Mouse (Mus musculus): Measurements from ENCODE around the gene Acin1. TPM values are rescaled to one million over a fixed set of nuclear protein-coding genes. Genes with fewer than 3 reads are reported as not detected.

Acin1 gene
- polyA plus RNA-seq, 1 experiment from 2014 or later = 185 TPM

DNA sequence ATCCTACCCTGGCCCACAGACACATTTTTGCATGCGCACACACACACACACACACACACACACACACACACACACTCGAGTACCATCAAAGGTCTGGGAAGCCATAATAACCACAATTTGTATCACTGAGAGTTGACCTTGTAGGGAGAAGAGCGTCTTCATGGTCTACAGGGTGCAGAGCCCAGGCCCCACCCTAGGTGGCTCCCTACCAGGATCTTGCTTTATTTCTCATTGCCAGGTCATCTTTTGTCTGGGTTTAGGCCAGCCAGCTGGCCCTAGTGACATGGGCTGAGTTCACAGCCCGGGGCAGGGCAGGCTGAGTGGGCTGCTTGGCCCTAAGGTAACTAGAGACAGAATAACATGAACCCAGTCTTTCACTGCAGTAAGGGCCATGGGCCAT is 52.5 kb downstream of the Acin1 start:
- Histone ChIP-seq H3K4me2 (replicated peaks; ENCODE audit: low read depth, low read length) (no peak overlapping the region), H3K4me1 (replicated peaks; ENCODE audit: control insufficient read depth, insufficient read depth, low read length) (no peaks in the 10 kb centered on the region; the same call in 1 of the 2 replicates), H3K9ac (ENCODE audit: low read depth, low read length) (no peak overlapping the region), H3K27me3 (ENCODE audit: control insufficient read depth, insufficient read depth, low read length) (no peaks in the 10 kb centered on the region), H3K27ac (ENCODE audit: low read depth, low read length) (no peak overlapping the region), H3K4me3 (ENCODE audit: low read depth, low read length) (no peak overlapping the region), H3K9me3 (ENCODE audit: control insufficient read depth, low read length) (no peaks in the 10 kb centered on the region), H3K36me3 (ENCODE audit: control insufficient read depth, insufficient read depth, low read length) (peaks cover 10% of the 10 kb centered on the region; the same call in 1 of the 2 replicates)
- 85% methylated on average over 4 of the region's 4 CpGs for WGBS
- DNase-seq (ENCODE audit: low spot score) (peak; percentile 22), ATAC-seq (ENCODE audit: low FRiP score) (no peak)

DNA sequence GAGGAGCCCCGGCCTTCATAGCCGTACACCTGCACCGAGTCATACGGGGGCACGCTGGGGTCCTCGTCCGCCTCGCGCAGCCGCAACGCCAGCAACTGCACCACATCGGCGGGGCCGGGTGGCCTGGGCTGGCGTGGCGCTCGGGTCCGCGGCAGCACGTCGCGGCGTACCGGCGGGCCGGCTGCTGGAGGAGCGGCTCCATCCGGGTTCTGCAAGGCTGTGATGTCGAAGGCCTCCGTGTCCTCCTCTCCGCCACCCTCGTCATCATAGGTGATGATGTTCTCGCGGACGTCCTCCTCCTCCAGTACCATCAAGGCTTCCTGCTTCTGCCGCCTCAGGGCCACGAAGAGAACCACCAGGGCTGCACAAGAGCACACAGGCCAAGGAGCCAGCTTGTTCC is 54.5 kb downstream of the Acin1 start:
- no peak overlapping the region for H3K4me2 ChIP-seq (replicated peaks; ENCODE audit: low read depth, low read length)
- no peak overlapping the region for H3K27ac ChIP-seq (ENCODE audit: low read depth, low read length)
- H3K36me3 ChIP-seq (ENCODE audit: control insufficient read depth, insufficient read depth, low read length) = peaks cover 7% of the 10 kb centered on the region; the same call in 1 of the 2 replicates

DNA sequence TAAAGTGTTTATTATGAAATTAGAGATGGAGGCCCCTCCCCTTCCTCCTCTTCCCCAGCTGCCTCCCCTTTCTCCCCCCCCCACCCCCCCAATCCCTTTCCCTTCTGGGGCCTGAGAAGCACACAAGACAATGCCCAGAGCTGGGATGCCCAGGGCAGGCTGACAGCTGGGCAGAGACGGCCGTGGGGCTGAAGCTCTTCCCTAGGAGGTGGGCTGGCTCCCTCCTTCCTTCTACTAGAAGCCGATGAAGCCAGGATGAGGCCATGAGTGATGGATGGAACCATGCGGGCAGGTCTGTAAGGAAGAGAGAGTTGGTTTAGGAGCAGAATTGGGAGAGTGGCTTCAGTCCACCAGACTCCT is 55.5 kb downstream of the Acin1 start:
- Histone ChIP-seq H3K27ac (ENCODE audit: low read depth, low read length) (no peak overlapping the region), H3K36me3 (ENCODE audit: control insufficient read depth, insufficient read depth, low read length) (peaks cover 7% of the 10 kb centered on the region; the same call in 1 of the 2 replicates), H3K9ac (ENCODE audit: low read depth, low read length) (no peak overlapping the region), H3K9me3 (ENCODE audit: control insufficient read depth, low read length) (no peaks in the 10 kb centered on the region), H3K4me3 (ENCODE audit: low read depth, low read length) (no peak overlapping the region), H3K4me2 (replicated peaks; ENCODE audit: low read depth, low read length) (no peak overlapping the region), H3K27me3 (ENCODE audit: control insufficient read depth, insufficient read depth, low read length) (no peaks in the 10 kb centered on the region), H3K4me1 (replicated peaks; ENCODE audit: control insufficient read depth, insufficient read depth, low read length) (no peaks in the 10 kb centered on the region)
- DNase-seq (ENCODE audit: low spot score) (no peak), ATAC-seq (ENCODE audit: low FRiP score) (0 out of 2 replicates have a peak, but pooled peaks have one; percentile 41)
- WGBS = 62% methylated on average over 4 of the region's 4 CpGs

More for the DNA sequence above, 54.5 kb downstream of the Acin1 start:
- WGBS = 93% methylated on average over 20 of the region's 37 CpGs
- Histone ChIP-seq H3K9me3 (ENCODE audit: control insufficient read depth, low read length) (no peaks in the 10 kb centered on the region), H3K4me1 (replicated peaks; ENCODE audit: control insufficient read depth, insufficient read depth, low read length) (no peaks in the 10 kb centered on the region), H3K4me3 (ENCODE audit: low read depth, low read length) (no peak overlapping the region), H3K9ac (ENCODE audit: low read depth, low read length) (no peak overlapping the region), H3K27me3 (ENCODE audit: control insufficient read depth, insufficient read depth, low read length) (no peaks in the 10 kb centered on the region)
- no peak for DNase-seq (ENCODE audit: low spot score)
- ATAC-seq (ENCODE audit: low FRiP score) = no peak

- peaks cover 7% of the 10 kb centered on the region; the same call in 1 of the 2 replicates for H3K36me3 ChIP-seq (ENCODE audit: control insufficient read depth, insufficient read depth, low read length)
- H3K9ac ChIP-seq (ENCODE audit: low read depth, low read length) = no peak overlapping the region
- no peak overlapping the region for H3K27ac ChIP-seq (ENCODE audit: low read depth, low read length)
- DNase-seq (ENCODE audit: low spot score) = no peak
- no peaks in the 10 kb centered on the region for H3K4me1 ChIP-seq (replicated peaks; ENCODE audit: control insufficient read depth, insufficient read depth, low read length)
- no peak overlapping the region for H3K4me3 ChIP-seq (ENCODE audit: low read depth, low read length)
- no peaks in the 10 kb centered on the region for H3K27me3 ChIP-seq (ENCODE audit: control insufficient read depth, insufficient read depth, low read length)
- H3K4me2 ChIP-seq (replicated peaks; ENCODE audit: low read depth, low read length) = no peak overlapping the region
- H3K9me3 ChIP-seq (ENCODE audit: control insufficient read depth, low read length) = no peaks in the 10 kb centered on the region
- ATAC-seq (ENCODE audit: low FRiP score) = no peak
- 86% methylated on average over 11 of the region's 11 CpGs for WGBS
These were observed 56.0 kb downstream of the Acin1 start for GRCm38 (mm10) chr14:54630583-54631239.

GRCm38 (mm10) chr14:54629797-54630196 is 56.9 kb downstream of the Acin1 start:
- no peak for ATAC-seq (ENCODE audit: low FRiP score)
- no peak overlapping the region for H3K4me2 ChIP-seq (replicated peaks; ENCODE audit: low read depth, low read length)
- H3K9me3 ChIP-seq (ENCODE audit: control insufficient read depth, low read length) = no peaks in the 10 kb centered on the region
- H3K4me1 ChIP-seq (replicated peaks; ENCODE audit: control insufficient read depth, insufficient read depth, low read length) = no peaks in the 10 kb centered on the region
- H3K4me3 ChIP-seq (ENCODE audit: low read depth, low read length) = no peak overlapping the region
- H3K27me3 ChIP-seq (ENCODE audit: control insufficient read depth, insufficient read depth, low read length) = no peaks in the 10 kb centered on the region
- peaks cover 7% of the 10 kb centered on the region; the same call in 1 of the 2 replicates for H3K36me3 ChIP-seq (ENCODE audit: control insufficient read depth, insufficient read depth, low read length)
- 75% methylated on average over 2 of the region's 2 CpGs for WGBS
- no peak overlapping the region for H3K9ac ChIP-seq (ENCODE audit: low read depth, low read length)
- no peak for DNase-seq (ENCODE audit: low spot score)
- no peak overlapping the region for H3K27ac ChIP-seq (ENCODE audit: low read depth, low read length)

- Histone ChIP-seq H3K4me2 (replicated peaks; ENCODE audit: low read depth, low read length) (no peak overlapping the region), H3K36me3 (ENCODE audit: control insufficient read depth, insufficient read depth, low read length) (peaks cover 5% of the 10 kb centered on the region; the same call in 1 of the 2 replicates), H3K4me3 (ENCODE audit: low read depth, low read length) (no peak overlapping the region), H3K27ac (ENCODE audit: low read depth, low read length) (no peak overlapping the region), H3K9me3 (ENCODE audit: control insufficient read depth, low read length) (no peaks in the 10 kb centered on the region), H3K9ac (ENCODE audit: low read depth, low read length) (no peak overlapping the region), H3K27me3 (ENCODE audit: control insufficient read depth, insufficient read depth, low read length) (no peaks in the 10 kb centered on the region), H3K4me1 (replicated peaks; ENCODE audit: control insufficient read depth, insufficient read depth, low read length) (no peaks in the 10 kb centered on the region)
- ATAC-seq (ENCODE audit: low FRiP score) (no peak), DNase-seq (ENCODE audit: low spot score) (no peak)
- 75% methylated on average over 5 of the region's 5 CpGs for WGBS
These were observed 58.6 kb downstream of the Acin1 start for GRCm38 (mm10) chr14:54628103-54628502.

- H3K4me2 ChIP-seq (replicated peaks; ENCODE audit: low read depth, low read length) = no peak overlapping the region
- no peaks in the 10 kb centered on the region for H3K36me3 ChIP-seq (ENCODE audit: control insufficient read depth, insufficient read depth, low read length)
- WGBS = 75% methylated on average over 10 of the region's 10 CpGs
- H3K4me1 ChIP-seq (replicated peaks; ENCODE audit: control insufficient read depth, insufficient read depth, low read length) = no peaks in the 10 kb centered on the region
- ATAC-seq (ENCODE audit: low FRiP score) = no peak
- no peaks in the 10 kb centered on the region for H3K9me3 ChIP-seq (ENCODE audit: control insufficient read depth, low read length)
- H3K4me3 ChIP-seq (ENCODE audit: low read depth, low read length) = no peak overlapping the region
- no peaks in the 10 kb centered on the region for H3K27me3 ChIP-seq (ENCODE audit: control insufficient read depth, insufficient read depth, low read length)
- DNase-seq (ENCODE audit: low spot score) = no peak
- no peak overlapping the region for H3K9ac ChIP-seq (ENCODE audit: low read depth, low read length)
- H3K27ac ChIP-seq (ENCODE audit: low read depth, low read length) = no peak overlapping the region
These were observed 61.8 kb downstream of the Acin1 start for GRCm38 (mm10) chr14:54624976-54625375.

- Histone ChIP-seq H3K27me3 (ENCODE audit: control insufficient read depth, insufficient read depth, low read length) (no peaks in the 10 kb centered on the region), H3K9ac (ENCODE audit: low read depth, low read length) (no peak overlapping the region), H3K4me1 (replicated peaks; ENCODE audit: control insufficient read depth, insufficient read depth, low read length) (no peaks in the 10 kb centered on the region), H3K27ac (ENCODE audit: low read depth, low read length) (no peak overlapping the region), H3K4me2 (replicated peaks; ENCODE audit: low read depth, low read length) (no peak overlapping the region), H3K36me3 (ENCODE audit: control insufficient read depth, insufficient read depth, low read length) (no peaks in the 10 kb centered on the region), H3K4me3 (ENCODE audit: low read depth, low read length) (no peak overlapping the region), H3K9me3 (ENCODE audit: control insufficient read depth, low read length) (no peaks in the 10 kb centered on the region)
- WGBS = 93% methylated on average over 6 of the region's 6 CpGs
- DNase-seq (ENCODE audit: low spot score) (no peak), ATAC-seq (ENCODE audit: low FRiP score) (no peak)
These were observed 63.4 kb downstream of the Acin1 start for GRCm38 (mm10) chr14:54623334-54623733.

GRCm38 (mm10) chr14:54621133-54621532 is 65.6 kb downstream of the Acin1 start, which contains the start of gene Psmb11:
Gene Psmb11, plus strand, starts transcription at chr14:54621433.
- DNase-seq (ENCODE audit: low spot score) (no peak), ATAC-seq (ENCODE audit: low FRiP score) (no peak)
- no peak within 1 kb of the TSS for H3K4me3 ChIP-seq (ENCODE audit: low read depth, low read length)
- no peak within 1 kb of the TSS for H3K27ac ChIP-seq (ENCODE audit: low read depth, low read length)
- H3K4me1 ChIP-seq (replicated peaks; ENCODE audit: control insufficient read depth, insufficient read depth, low read length) = no peaks in the 10 kb centered on the region
- no peaks in the 10 kb centered on the region for H3K9me3 ChIP-seq (ENCODE audit: control insufficient read depth, low read length)
- H3K4me2 ChIP-seq (replicated peaks; ENCODE audit: low read depth, low read length) = no peak within 1 kb of the TSS
- 94% methylated on average over 1 of the region's 1 CpGs for WGBS
- H3K27me3 ChIP-seq (ENCODE audit: control insufficient read depth, insufficient read depth, low read length) = no peaks in the 10 kb centered on the region
- no peak within 1 kb of the TSS for H3K9ac ChIP-seq (ENCODE audit: low read depth, low read length)
- H3K36me3 ChIP-seq (ENCODE audit: control insufficient read depth, insufficient read depth, low read length) = no peaks in the 10 kb centered on the region

All from hindbrain, embryonic 11.5 days (tissue).